Mouse (Mus musculus) forebrain, postnatal 0 days (tissue): ENCODE results near the gene Ebf4. TPM values are rescaled to one million over a fixed set of nuclear protein-coding genes. Genes with fewer than 3 reads are reported as not detected.
"Not testable (repeated sequence)": the region's sequence is repeated elsewhere in the genome, so short reads cannot be mapped to it uniquely, and the experiment has no call there.

Experiments
- ATAC-seq: fragments of 200-750 bp; cut with Nextera tagmentation; 2 replicates; pipeline ENCODE4 v1.8.0; 2017; ENCODE audit warnings: mild to moderate bottlenecking, moderate library complexity
- DNase-seq: peaks from one replicate; pipeline ENCODE4 v3.0.0-alpha.2; 2015
- H3K27ac ChIP-seq: fragments of 300-500 bp; sonication (generic); 2 replicates; pipeline ENCODE4 v1.5.1; 2014; ENCODE audit warnings: low read depth, mild to moderate bottlenecking, antibody characterized with exemption, low read length, moderate library complexity, mixed read lengths
- H3K27me3 ChIP-seq: fragments of 300-500 bp; sonication (generic); 2 replicates; pipeline ENCODE4 v1.6.1; 2014; ENCODE audit warnings: mild to moderate bottlenecking, low read length, mixed read lengths; ENCODE audit not compliant: insufficient read depth
- H3K36me3 ChIP-seq: fragments of 300-500 bp; sonication (generic); 2 replicates; pipeline ENCODE4 v1.6.1; 2014; ENCODE audit warnings: mild to moderate bottlenecking, moderate library complexity; ENCODE audit not compliant: insufficient read depth
- H3K4me1 ChIP-seq: fragments of 300-500 bp; sonication (generic); 2 replicates; pipeline ENCODE4 v1.6.1; 2014; ENCODE audit warnings: antibody characterized with exemption; ENCODE audit not compliant: insufficient read depth
- H3K4me2 ChIP-seq: fragments of 300-500 bp; sonication (generic); 2 replicates; pipeline ENCODE4 v1.6.1; 2014; ENCODE audit warnings: low read depth, mild to moderate bottlenecking, moderate library complexity
- H3K4me3 ChIP-seq: fragments of 300-500 bp; sonication (generic); 2 replicates; pipeline ENCODE4 v1.5.1; 2014; ENCODE audit warnings: low read depth, low read length, mixed read lengths
- H3K9ac ChIP-seq: fragments of 300-500 bp; sonication (generic); 2 replicates; pipeline ENCODE4 v1.6.1; 2014; ENCODE audit warnings: mild to moderate bottlenecking
- H3K9me3 ChIP-seq: fragments of 300-500 bp; sonication (generic); 2 replicates; pipeline ENCODE4 v1.6.1; 2016; ENCODE audit warnings: low read length
- CTCF ChIP-seq: sonication (generic); IDR thresholded peaks from 2 replicates; pipeline ENCODE4 v1.5.1; 2016; ENCODE audit warnings: antibody characterized with exemption, control low read depth, low read depth
- WGBS: fragments of 180-500 bp; shearing (Covaris S2); extraction: QIAGEN DNeasy Blood & Tissue Kit; methylation state at CpG from one replicate; pipeline ENCODE4 v1.1.7; 2014; 5-methylcytosine and 5-hydroxymethylcytosine counted together
- polyA plus RNA-seq: library from polyadenylated mRNA; unstranded; fragments of >200 nt; fragmentation: Nextera tagmentation; extraction: Ambion mirVana; gene quantifications from 2 replicates; pipeline ENCODE4 v1.2.1, GENCODE M21; 2015
- total RNA-seq: library from RNA; depleted of rRNA; stranded (reverse); fragments of >200 nt; gene quantifications from 2 replicates; pipeline ENCODE4 v1.2.3, GENCODE M21; 2014

Ebf4 gene
- total and polyA plus RNA-seq, 2 experiments from 2014 or later: 4.8 to 15.1 TPM

- ATAC-seq: no peak
- no peaks in the 10 kb centered on the region for H3K36me3 ChIP-seq
Observed at GRCm38 (mm10) chr2:130353889-130354288, 58.9 kb downstream of the Ebf4 start.

GRCm38 (mm10) chr2:130357551-130357950, 62.6 kb downstream of the Ebf4 start:
- Histone ChIP-seq H3K4me1 (no peaks in the 10 kb centered on the region), H3K4me3 (no peak overlapping the region), H3K4me2 (no peak overlapping the region), H3K9me3 (no peaks in the 10 kb centered on the region), H3K36me3 (no peaks in the 10 kb centered on the region), H3K27me3 (peaks cover 17% of the 10 kb centered on the region), H3K9ac (no peak overlapping the region), H3K27ac (no peak overlapping the region)
- 86% methylated on average over 5 of the region's 5 CpGs for WGBS
- DNase-seq (no peak), ATAC-seq (no peak)
- TF ChIP-seq CTCF: no peak

More at GRCm38 (mm10) chr2:130353889-130354288, 58.9 kb downstream of the Ebf4 start:
- Histone ChIP-seq H3K9ac (no peak overlapping the region), H3K4me1 (peaks cover 5% of the 10 kb centered on the region), H3K9me3 (no peaks in the 10 kb centered on the region), H3K27me3 (no peaks in the 10 kb centered on the region), H3K27ac (no peak overlapping the region), H3K4me2 (no peak overlapping the region), H3K4me3 (no peak overlapping the region)
- 71% methylated on average over 3 of the region's 3 CpGs for WGBS
- DNase-seq: no peak
- TF ChIP-seq CTCF: no peak

GRCm38 (mm10) chr2:130358852-130359251, 63.9 kb downstream of the Ebf4 start:
- TF ChIP-seq CTCF: no peak
- WGBS: 14% methylated on average over 5 of the region's 5 CpGs

GRCm38 (mm10) chr2:130362511-130363026, 67.6 kb downstream of the Ebf4 start:
- Histone ChIP-seq H3K27ac (no peak overlapping the region), H3K4me1 (no peaks in the 10 kb centered on the region), H3K36me3 (no peaks in the 10 kb centered on the region), H3K9me3 (no peaks in the 10 kb centered on the region), H3K4me2 (no peak overlapping the region), H3K4me3 (no peak overlapping the region), H3K9ac (no peak overlapping the region), H3K27me3 (peaks cover 22% of the 10 kb centered on the region)
- peak; percentile 76 for TF ChIP-seq CTCF
- ATAC-seq (peak; percentile 78), DNase-seq (peak; percentile 73)
- 5% methylated on average over 14 of the region's 14 CpGs for WGBS

More at GRCm38 (mm10) chr2:130358852-130359251, 63.9 kb downstream of the Ebf4 start:
- no peaks in the 10 kb centered on the region for H3K9me3 ChIP-seq
- no peaks in the 10 kb centered on the region for H3K36me3 ChIP-seq
- no peak overlapping the region for H3K9ac ChIP-seq
- peaks cover 22% of the 10 kb centered on the region for H3K27me3 ChIP-seq
- no peaks in the 10 kb centered on the region for H3K4me1 ChIP-seq
- H3K4me2 ChIP-seq: no peak overlapping the region
- H3K27ac ChIP-seq: no peak overlapping the region
- DNase-seq (no peak), ATAC-seq (peak; percentile 44; the same call in 1 of the 2 replicates)
- no peak overlapping the region for H3K4me3 ChIP-seq

GRCm38 (mm10) chr2:130365211-130366094, 70.5 kb downstream of the Ebf4 start:
- Histone ChIP-seq H3K9ac (0 out of 2 replicates have a peak overlapping the region, but pooled peaks have one; percentile 2), H3K27ac (no peak overlapping the region), H3K4me3 (peak overlapping the region; percentile 17), H3K4me2 (peak overlapping the region; percentile 35), H3K4me1 (no peaks in the 10 kb centered on the region), H3K36me3 (no peaks in the 10 kb centered on the region), H3K9me3 (no peaks in the 10 kb centered on the region), H3K27me3 (peaks cover 22% of the 10 kb centered on the region)
- TF ChIP-seq CTCF: no peak
- ATAC-seq (no peak; the same call in 1 of the 2 replicates), DNase-seq (no peak)
- 12% methylated on average over 30 of the region's 30 CpGs for WGBS

GRCm38 (mm10) chr2:130367386-130367785, 72.4 kb downstream of the Ebf4 start:
- H3K4me1 ChIP-seq: no peaks in the 10 kb centered on the region
- H3K27ac ChIP-seq: no peak overlapping the region
- DNase-seq (no peak), ATAC-seq (no peak)
- TF ChIP-seq CTCF: no peak
- H3K4me2 ChIP-seq: no peak overlapping the region
- no peak overlapping the region for H3K4me3 ChIP-seq
- no peak overlapping the region for H3K9ac ChIP-seq
- no peaks in the 10 kb centered on the region for H3K36me3 ChIP-seq
- 64% methylated on average over 4 of the region's 4 CpGs for WGBS
- peaks cover 7% of the 10 kb centered on the region for H3K27me3 ChIP-seq
- H3K9me3 ChIP-seq: no peaks in the 10 kb centered on the region

GRCm38 (mm10) chr2:130373026-130373425, 78.1 kb downstream of the Ebf4 start:
- not testable (repeated sequence) for DNase-seq, ATAC-seq, H3K27ac ChIP-seq, H3K27me3 ChIP-seq, H3K9me3 ChIP-seq, H3K4me3 ChIP-seq, H3K4me1 ChIP-seq, H3K4me2 ChIP-seq, H3K36me3 ChIP-seq, H3K9ac ChIP-seq
- 45% methylated on average over 1 of the region's 1 CpGs for WGBS
